Mouse (Mus musculus) embryo, embryonic 11.5 days (tissue): ENCODE data around the gene Srxn1.

ENCODE experiments used
- DNase-seq: peaks from one replicate; pipeline ENCODE4 v3.0.0-alpha.2; 2012; ENCODE audit warnings: low read depth, low spot score

Gene Srxn1

GRCm38 (mm10) chr2:152089581-152089980 is 15.7 kb upstream of the Srxn1 start:
- DNase-seq = no peak

GRCm38 (mm10) chr2:152090486-152090885 is 14.8 kb upstream of the Srxn1 start:
- no peak for DNase-seq

DNA sequence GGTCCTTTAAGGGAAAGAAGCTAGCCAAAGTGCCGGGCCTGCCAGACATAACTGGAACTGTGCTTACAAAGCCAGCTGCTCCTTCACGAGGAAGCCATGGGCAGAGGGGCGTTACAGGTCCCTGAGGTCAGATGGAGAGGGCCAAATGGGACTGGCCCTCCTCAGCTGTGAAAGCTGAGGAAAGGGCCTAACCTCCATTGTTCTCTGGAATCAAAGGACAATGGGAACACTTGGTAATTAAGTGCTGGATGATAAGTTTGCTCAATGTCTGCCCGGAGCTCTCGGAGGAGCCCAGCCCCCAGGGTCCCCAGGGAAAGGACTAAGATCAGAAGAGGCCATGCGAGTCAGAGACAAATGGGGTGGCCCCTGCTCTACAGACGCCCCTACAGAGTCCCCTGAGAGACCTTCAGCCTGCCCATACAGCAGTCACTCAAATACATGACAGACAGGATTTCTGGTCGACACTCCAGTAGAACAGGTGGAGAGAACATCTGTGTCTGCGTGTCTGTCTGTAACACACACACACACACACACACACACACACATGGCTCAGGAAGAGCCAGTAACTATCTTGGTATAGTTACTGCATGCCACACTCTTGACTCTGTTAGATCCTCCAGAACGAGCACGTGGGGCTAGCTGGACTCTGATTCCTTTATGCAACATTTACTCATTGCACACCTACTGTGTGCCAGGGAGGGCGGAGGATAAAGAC is 13.8 kb upstream of the Srxn1 start:
- DNase-seq = no peak

DNA sequence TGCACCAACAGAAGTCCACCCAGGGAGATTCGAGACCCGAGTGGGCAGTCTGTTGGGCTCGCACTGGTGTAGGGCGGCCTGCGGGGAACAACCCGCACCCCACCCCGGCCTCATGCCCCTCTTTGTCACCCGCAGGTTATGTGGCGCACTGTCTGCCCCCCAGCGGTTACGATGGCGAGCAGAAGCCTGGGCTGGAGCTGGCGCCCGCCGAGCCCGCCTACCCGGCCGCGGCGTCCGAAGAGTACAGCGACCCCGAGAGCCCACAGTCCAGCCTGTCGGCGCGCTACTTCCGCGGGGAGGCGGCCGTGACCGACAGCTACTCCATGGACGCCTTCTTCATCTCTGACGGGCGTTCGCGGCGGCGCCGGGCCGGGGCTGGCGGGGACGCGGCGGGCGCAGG is 12.4 kb upstream of the Srxn1 start:
- no peak for DNase-seq

DNA sequence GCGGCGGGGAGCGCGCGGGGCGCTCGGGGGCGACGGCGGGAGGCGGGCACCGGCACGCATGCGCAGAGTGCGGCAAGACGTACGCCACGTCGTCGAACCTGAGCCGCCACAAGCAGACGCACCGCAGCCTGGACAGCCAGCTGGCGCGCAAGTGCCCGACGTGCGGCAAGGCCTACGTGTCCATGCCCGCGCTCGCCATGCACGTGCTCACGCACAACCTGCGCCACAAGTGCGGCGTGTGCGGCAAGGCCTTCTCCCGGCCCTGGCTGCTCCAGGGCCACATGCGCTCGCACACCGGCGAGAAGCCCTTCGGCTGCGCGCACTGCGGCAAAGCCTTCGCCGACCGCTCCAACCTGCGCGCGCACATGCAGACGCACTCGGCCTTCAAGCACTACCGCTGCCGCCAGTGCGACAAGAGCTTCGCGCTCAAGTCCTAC is 11.9 kb upstream of the Srxn1 start:
- DNase-seq = no peak

- no peak for DNase-seq
Measured at GRCm38 (mm10) chr2:152094856-152095545, 10.3 kb upstream of the Srxn1 start.

DNA sequence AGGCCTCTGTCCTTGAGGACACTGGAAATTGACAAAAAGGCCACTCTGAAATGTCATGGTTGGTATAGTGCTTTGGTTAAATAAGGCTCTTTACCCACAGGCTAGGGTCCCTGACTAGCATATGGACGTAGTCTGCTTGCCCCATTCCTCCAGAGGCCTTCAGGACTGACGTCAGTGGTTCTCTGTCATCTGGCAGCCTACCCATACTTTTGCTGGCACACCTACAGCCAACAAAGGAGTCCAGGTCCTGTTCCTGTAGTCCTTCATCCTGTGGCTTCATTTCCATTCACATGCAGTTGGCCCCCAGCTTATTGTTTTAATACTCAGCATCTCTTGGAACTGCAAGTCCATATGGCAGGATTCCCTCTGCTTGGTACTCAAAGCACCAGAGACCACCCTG is 8.4 kb upstream of the Srxn1 start:
- no peak for DNase-seq

GRCm38 (mm10) chr2:152097916-152098315 is 7.4 kb upstream of the Srxn1 start:
- no peak for DNase-seq

DNA sequence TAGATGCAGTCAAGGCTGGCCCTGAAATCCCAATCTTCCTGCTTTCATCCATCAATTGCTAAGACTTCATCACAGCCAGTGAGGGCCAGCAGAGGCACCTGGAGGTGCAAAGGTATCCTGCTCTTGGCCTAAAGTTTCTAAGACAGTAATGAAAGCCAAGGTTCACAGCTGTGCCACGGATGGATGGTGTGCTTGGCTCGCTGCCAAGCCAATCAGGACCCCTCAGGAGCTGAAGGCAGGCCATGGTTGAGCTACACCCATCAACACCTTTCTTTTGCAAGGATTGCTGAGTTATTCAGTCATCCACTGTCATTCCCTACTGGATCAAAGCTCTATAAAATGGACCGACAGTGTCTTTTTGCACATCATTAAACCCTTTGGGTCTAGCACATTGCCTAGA is 5.8 kb upstream of the Srxn1 start:
- no peak for DNase-seq

- DNase-seq = no peak
Measured at GRCm38 (mm10) chr2:152101761-152102160, 3.6 kb upstream of the Srxn1 start.

- DNase-seq = no peak
Measured at GRCm38 (mm10) chr2:152102369-152102768, 2.9 kb upstream of the Srxn1 start.

GRCm38 (mm10) chr2:152104711-152105317 is 502 bp upstream of the Srxn1 start:
- no peak for DNase-seq

DNA sequence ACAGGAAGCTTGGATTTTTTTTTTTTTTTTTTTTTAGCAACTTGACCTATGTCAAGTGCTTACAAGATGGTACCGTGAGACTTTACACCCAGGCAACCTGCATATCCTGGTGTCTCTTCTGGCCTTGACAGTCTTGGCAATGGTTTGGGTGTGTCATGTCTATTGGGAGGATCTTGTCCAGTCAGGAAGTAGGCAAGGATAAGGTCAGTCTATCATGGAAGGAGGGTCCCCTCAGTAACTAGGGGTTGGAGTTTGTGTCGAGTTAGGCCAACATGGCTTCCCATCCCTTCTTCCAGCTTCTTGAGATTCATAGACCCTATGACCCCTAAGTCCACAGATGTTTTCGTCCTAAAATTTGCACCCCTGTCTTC is 894 bp downstream of the Srxn1 start:
- DNase-seq = no peak

DNA sequence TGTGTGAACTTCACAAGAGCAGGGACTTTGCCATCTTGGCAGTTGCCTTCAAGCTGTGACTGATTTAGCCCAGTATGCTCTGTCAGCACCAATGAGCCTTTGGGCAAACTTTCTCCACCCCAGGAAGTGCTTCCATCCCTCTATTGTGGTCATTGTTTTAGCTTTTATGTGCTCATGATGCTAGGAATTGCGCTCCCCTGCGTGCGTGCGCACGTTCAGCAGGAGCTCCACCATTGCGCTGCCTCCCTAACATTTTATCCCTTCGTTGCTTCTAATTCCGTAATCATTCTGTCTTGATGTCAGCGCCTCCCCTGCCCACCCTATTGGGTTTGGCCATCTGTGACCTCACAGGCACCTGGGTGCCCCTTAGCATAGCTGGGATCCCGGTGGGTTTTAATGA is 1.3 kb downstream of the Srxn1 start:
- no peak for DNase-seq

GRCm38 (mm10) chr2:152108702-152109101 is 3.4 kb downstream of the Srxn1 start:
- no peak for DNase-seq

DNA sequence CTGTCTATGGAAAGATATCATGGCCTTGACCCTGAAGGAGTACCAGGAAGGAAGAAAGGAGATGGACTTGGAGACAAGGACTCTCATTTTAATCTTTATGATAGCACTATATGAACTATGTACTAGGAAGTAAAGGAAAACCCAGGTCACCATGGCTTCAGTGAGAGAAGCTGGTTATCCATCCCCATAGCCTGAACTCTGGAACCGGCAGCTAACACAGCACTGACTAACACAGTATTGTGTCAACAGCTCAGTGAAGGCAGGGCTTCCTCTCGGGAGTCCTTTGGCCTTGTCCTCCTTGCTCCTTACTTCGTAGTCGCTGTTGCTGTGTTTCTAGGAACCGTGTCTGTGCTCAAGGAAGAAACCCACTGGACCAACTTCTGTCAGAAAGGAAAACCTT is 4.1 kb downstream of the Srxn1 start:
- no peak for DNase-seq

DNA sequence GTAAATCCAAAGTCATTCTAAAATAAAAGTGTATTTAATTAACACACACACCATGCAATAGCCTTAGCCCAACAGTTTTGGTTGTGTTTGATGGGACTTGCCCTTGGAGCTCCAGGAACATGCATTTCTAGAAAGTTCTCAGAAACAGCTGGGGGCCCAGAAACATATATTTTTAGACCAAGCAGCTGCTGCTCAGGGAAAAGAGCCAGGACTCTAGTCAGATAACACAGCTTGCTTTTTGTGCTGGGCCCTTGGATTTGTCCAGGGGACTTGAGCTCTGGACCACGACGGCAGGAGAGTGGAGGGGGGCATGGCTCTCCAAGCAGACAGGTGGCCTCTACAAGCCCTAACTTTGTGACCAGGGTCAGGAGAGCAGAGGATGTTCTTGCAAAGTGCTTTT is 6.0 kb downstream of the Srxn1 start:
- no peak for DNase-seq

- DNase-seq = peak; percentile 90
Measured at GRCm38 (mm10) chr2:152111920-152112319, 6.6 kb downstream of the Srxn1 start.

- DNase-seq = no peak
Measured at GRCm38 (mm10) chr2:152112490-152112889, 7.2 kb downstream of the Srxn1 start.

GRCm38 (mm10) chr2:152112970-152113369 is 7.7 kb downstream of the Srxn1 start:
- DNase-seq = no peak

DNA sequence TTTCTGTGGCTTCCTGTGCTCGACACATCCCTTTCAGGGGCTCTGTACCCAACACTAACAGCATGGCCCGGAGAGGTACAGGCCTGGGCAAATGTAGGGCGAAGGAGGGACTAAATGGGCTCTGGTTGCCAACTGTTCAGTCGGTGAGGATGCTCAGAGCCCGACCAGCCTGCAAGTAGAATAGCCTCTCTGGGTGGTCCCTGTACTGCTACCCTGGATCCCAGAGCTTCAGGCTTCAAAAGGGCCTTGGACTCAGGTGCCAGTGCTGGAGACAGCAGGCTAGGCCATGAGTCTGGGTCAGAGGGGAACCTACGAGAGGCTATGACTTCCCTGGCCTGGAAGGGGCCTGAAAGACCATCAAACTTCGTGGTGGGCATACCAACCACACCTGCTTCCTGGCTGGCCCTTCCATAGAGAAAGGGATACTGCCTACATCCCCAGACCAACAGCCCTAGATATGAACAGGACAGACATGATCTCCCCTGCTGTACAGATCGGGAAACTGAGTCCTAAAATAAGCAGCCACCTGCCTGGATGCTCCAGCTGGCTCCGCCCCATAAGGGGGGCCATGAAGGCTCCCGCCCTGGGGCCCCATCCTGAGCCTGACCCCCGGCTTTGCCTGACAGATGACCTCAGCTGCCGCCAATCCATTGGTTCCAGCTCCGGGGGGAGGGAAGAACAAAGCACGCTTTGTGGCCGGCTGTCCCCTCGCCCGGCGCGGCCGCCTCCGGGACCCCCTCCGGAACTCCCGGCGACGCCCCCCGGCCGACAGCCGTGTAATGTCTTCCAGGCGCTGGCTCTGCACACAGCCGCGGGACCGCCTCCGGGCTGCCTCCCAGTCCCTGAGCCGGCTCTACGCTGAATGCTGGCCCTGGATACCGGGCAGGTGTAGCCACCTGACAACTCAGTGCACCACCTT is 9.0 kb downstream of the Srxn1 start:
- peak; percentile 51 for DNase-seq

DNA sequence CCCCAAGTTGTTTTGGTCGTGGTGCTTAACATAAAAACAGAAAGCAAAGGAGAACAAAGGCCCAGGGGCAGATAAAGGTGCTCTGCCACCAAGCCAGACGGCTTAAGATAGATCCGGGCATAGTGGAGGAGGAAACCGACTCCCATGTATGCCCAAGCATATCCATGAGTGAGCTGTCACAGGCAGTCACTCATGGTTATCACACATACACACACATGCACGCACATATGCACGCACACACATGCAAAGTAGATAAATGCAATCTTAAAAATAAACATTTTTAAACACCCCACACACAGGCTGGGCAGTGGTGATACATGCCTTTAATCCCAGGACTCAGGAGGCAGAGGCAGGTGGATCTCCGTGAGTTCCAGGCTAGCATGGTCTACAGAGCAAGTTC is 12.4 kb downstream of the Srxn1 start:
- DNase-seq = no peak
